Mouse (Mus musculus): ENCODE measurements around the gene Utp4. TPM values are rescaled to one million over a fixed set of nuclear protein-coding genes. Genes with fewer than 3 reads are reported as not detected.
A peak's percentile ranks its signal among the peaks of the same experiment; 100 is the strongest.

Utp4 gene
- total and polyA plus RNA-seq, 3 experiments = 80.6 to 202 (median 156) TPM

DNA sequence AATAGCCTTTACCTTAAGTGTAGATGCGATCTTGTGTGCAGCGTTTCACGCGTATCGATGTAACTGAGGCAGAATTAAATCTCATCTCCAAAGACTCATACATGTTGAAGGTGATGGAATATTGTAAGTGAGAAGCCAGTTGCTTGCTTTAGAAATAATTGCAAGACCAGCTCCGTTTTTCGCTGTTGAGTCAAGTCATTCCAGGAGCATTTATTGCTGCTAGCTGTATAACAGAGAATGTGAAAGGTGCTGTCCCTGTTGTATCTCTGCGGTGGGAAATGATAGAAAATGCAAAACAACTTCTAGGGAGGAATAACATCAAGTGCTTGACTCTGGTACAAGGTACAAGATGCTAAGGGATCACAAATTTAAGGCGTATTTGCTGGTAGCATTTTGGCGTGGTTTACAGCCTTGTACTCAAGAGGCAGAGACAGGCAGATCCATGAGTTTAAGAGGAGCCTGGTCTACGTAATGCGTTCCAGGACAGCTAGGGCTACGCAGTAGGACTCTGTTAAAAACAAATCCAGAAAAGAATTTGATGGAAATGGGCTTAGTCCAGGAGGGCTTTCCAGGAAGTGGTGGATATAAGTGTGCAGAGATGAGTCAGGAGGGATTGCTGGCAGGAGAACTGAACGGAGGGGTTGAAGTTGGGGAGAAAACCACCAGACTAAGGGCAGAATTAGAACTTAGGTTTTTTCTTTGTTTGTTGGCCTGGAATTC is 43.8 kb downstream of the Utp4 start (continued):
- TF ChIP-seq MAZ (IDR thresholded peaks at IDR 0.05; ENCODE audit: low read depth, low read length) (peak; percentile 61; the same call in 1 of the 2 replicates), PAX5 (IDR thresholded peaks at IDR 0.05; ENCODE audit: low read length) (no peak), USF1 (IDR thresholded peaks at IDR 0.05; ENCODE audit: low read depth, low read length) (no peak), IRF4 (IDR thresholded peaks at IDR 0.05; ENCODE audit: low read depth, low read length) (peak; percentile 95), HCFC1 (IDR thresholded peaks at IDR 0.05; ENCODE audit: low read depth, low read length) (no peak), CHD2 (IDR thresholded peaks at IDR 0.05; ENCODE audit: low read length) (0 out of 2 replicates have a peak, but pooled peaks have one; percentile 43), RAD21 (IDR thresholded peaks at IDR 0.05; ENCODE audit: low read depth, low read length) (no peak), KAT2A (IDR thresholded peaks at IDR 0.05; ENCODE audit: insufficient replicate concordance, low read length) (no peak), NRF1 (IDR thresholded peaks at IDR 0.05; ENCODE audit: low read depth, low read length) (no peak), ZNF384 (IDR thresholded peaks at IDR 0.05; ENCODE audit: low read depth, low read length) (no peak), POLR2AphosphoS2 (IDR thresholded peaks at IDR 0.05; ENCODE audit: low read depth, low read length) (no peak), TBP (conservative IDR thresholded peaks at IDR 0.05; ENCODE audit: low read depth, low read length) (no peak), MXI1 (IDR thresholded peaks at IDR 0.05; ENCODE audit: low read depth, low read length) (peak; percentile 41; the same call in 1 of the 2 replicates), ZKSCAN1 (IDR thresholded peaks at IDR 0.05; ENCODE audit: borderline replicate concordance, low read depth, low read length) (no peak), POLR2A (IDR thresholded peaks at IDR 0.05; ENCODE audit: low read depth, low read length) (no peak), SIN3A (IDR thresholded peaks at IDR 0.05; ENCODE audit: low read length) (peak; percentile 76)

DNA sequence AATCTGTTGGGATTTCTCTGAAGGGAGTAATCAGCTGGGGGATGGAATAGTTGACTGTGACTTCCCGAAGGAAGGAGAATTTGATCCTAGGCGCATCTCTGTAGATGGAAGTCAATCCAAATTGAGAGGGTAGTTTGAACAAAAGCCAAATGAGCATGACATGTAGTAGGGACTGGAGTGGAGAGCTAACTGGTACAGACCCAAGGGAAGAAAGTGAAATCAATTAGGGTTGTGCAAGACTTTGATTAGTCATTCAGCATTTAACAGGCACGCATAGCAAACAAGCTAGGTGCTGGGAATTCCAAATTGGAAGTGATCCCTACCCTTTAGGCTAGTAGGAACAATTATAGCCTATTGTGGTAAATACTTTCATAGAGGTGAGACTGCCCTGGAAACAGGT is 48.4 kb downstream of the Utp4 start:
- Histone ChIP-seq H3K27ac (ENCODE audit: insufficient read depth, low read depth) (no peak overlapping the region), H3K27me3 (replicated peaks) (no peaks in the 10 kb centered on the region), H3K9me3 (replicated peaks; ENCODE audit: low read length) (no peaks in the 10 kb centered on the region), H3K4me1 (ENCODE audit: control insufficient read depth in 1 of 2, insufficient read depth in 2 of 2) (peaks cover 6 to 9% of the 10 kb centered on the region in 2 experiments), H3K9ac (ENCODE audit: insufficient read depth, low read depth) (no peak overlapping the region), H3K36me3 (replicated peaks in 1 of 2; ENCODE audit: control insufficient read depth in 1 of 2, insufficient read depth in 1 of 2, low read length in 1 of 2) (peaks cover 0 to 2% of the 10 kb centered on the region in 2 experiments), H3K4me2 (ENCODE audit: insufficient read depth, low read depth, poor library complexity, severe bottlenecking) (no peak overlapping the region), H3K79me2 (replicated peaks; ENCODE audit: control insufficient read depth, extremely low read depth, insufficient read depth, poor library complexity, severe bottlenecking) (no peaks in the 10 kb centered on the region), H3K4me3 (replicated peaks in 1 of 3; ENCODE audit: low read depth in 2 of 3, low read length in 2 of 3, poor library complexity in 1 of 3) (no peak overlapping the region)
- no peak for DNase-seq (ENCODE audit: extremely low read depth)
- TF ChIP-seq PAX5 (IDR thresholded peaks at IDR 0.05; ENCODE audit: low read length) (no peak), RCOR1 (conservative IDR thresholded peaks at IDR 0.05; ENCODE audit: low read depth, low read length) (no peak), USF2 (conservative IDR thresholded peaks at IDR 0.05; ENCODE audit: low read depth, low read length) (no peak), MAZ (IDR thresholded peaks at IDR 0.05; ENCODE audit: low read depth, low read length) (no peak), POLR2AphosphoS2 (IDR thresholded peaks at IDR 0.05; ENCODE audit: low read depth, low read length) (no peak), ZKSCAN1 (IDR thresholded peaks at IDR 0.05; ENCODE audit: borderline replicate concordance, low read depth, low read length) (no peak), HCFC1 (IDR thresholded peaks at IDR 0.05; ENCODE audit: low read depth, low read length) (no peak), JUND (conservative IDR thresholded peaks at IDR 0.05; ENCODE audit: low read depth, low read length) (no peak)
- dilution Hi-C loops (cut with MboI; ENCODE audit: extremely low pct_ligation_motif_present, extremely low pct_unique_long_range_greater_than_20kb, low sequenced_read_pairs) (no loop called here), in situ Hi-C loops (cut with MboI; ENCODE audit: low pct_ligation_motif_present, low pct_unique_long_range_greater_than_20kb, low sequenced_read_pairs) (no loop called here)

All from CH12.LX (cell line).